Mouse (Mus musculus) megakaryocyte, embryonic 14.5 days (primary cell): ENCODE data around the gene Psmb11.

Experiments
- FLI1 ChIP-seq: IDR thresholded peaks from 2 replicates; pipeline ENCODE4 v1.6.1; 2012; ENCODE audit warnings: low read length, inconsistent platforms, mixed read lengths
- GATA1 ChIP-seq: IDR thresholded peaks from 3 replicates; pipeline ENCODE4 v1.6.1; 2012; ENCODE audit warnings: mixed read lengths, low read length, inconsistent platforms, borderline replicate concordance

- TF ChIP-seq GATA1: no peak
- no peak for TF ChIP-seq FLI1
These were observed 30.2 kb upstream of the Psmb11 start for GRCm38 (mm10) chr14:54591056-54591455.
